Mouse (Mus musculus) megakaryocyte, embryonic 14.5 days (primary cell): ENCODE measurements around the gene Mblac1.

ENCODE experiments used
- FLI1 ChIP-seq: IDR thresholded peaks from 2 replicates; pipeline ENCODE4 v1.6.1; 2012; ENCODE audit warnings: low read length, inconsistent platforms, mixed read lengths
- GATA1 ChIP-seq: IDR thresholded peaks from 3 replicates; pipeline ENCODE4 v1.6.1; 2012; ENCODE audit warnings: mixed read lengths, low read length, inconsistent platforms, borderline replicate concordance

GRCm38 (mm10) chr5:138241511-138241910, 47.4 kb downstream of the Mblac1 start:
- TF ChIP-seq FLI1 = no peak
- no peak for TF ChIP-seq GATA1
